Mouse (Mus musculus): ENCODE results near the gene Nacc2. TPM values are rescaled to one million over a fixed set of nuclear protein-coding genes. Genes with fewer than 3 reads are reported as not detected.

The Nacc2 gene
- polyA plus RNA-seq, 1 experiment from 2014 or later: 9.0 TPM

DNA sequence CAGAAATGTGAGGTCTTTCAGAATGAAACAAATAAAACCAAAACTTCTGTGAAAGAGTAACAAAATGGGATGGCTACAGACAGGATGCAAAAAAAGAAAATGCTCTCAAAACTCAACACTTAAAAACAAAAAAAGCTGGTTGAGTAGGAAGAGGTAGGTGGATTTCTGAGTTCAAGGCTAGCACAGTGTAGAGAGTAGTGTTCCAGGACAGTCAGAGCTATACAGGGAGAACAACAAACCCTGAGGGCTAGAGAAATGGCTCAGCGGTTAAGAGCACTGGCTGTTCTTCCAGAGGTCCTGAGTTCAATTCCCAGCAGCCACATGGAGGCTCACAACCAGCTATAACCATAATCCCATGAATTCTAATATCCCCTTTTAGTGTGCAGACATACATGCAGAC, 54.4 kb downstream of the Nacc2 start:
- Histone ChIP-seq H3K36me3 (no peaks in the 10 kb centered on the region), H3K4me1 (peaks cover 14% of the 10 kb centered on the region; the same call in 1 of the 2 replicates), H3K4me3 (replicated peaks) (no peak overlapping the region), H3K4me2 (replicated peaks) (no peak overlapping the region), H3K9ac (no peak overlapping the region), H3K9me3 (replicated peaks) (no peaks in the 10 kb centered on the region), H3K27ac (replicated peaks) (no peak overlapping the region), H3K27me3 (no peaks in the 10 kb centered on the region)
- ATAC-seq (ENCODE audit: insufficient number of reproducible peaks, low FRiP score, low TSS enrichment, low read depth): no peak
- 69% methylated on average over 1 of the region's 1 CpGs for WGBS

DNA sequence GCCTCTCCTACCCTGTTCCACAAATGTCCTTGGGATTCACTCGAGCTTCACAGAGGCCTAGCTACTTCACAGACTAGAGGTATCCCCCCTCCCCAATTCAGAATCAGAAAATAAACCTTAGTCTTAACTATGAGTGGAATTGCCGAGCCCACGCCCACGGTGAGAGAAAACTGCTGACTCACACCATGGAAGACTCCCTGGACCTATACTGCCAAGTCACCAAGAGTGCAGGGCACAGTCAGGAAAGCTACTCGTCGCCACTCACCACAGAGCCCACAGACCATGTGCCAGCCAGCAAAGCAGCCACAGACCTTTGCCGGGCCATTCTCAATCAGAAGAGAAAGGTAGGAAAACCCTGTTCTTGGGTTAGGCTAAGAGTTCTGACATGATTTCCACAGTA, 54.8 kb downstream of the Nacc2 start:
- Histone ChIP-seq H3K27me3 (no peaks in the 10 kb centered on the region), H3K27ac (replicated peaks) (no peak overlapping the region), H3K4me2 (replicated peaks) (no peak overlapping the region), H3K4me3 (replicated peaks) (no peak overlapping the region), H3K9me3 (replicated peaks) (no peaks in the 10 kb centered on the region), H3K4me1 (peaks cover 14% of the 10 kb centered on the region; the same call in 1 of the 2 replicates), H3K36me3 (no peaks in the 10 kb centered on the region), H3K9ac (no peak overlapping the region)
- ATAC-seq (ENCODE audit: insufficient number of reproducible peaks, low FRiP score, low TSS enrichment, low read depth): no peak
- WGBS: 74% methylated on average over 7 of the region's 7 CpGs

DNA sequence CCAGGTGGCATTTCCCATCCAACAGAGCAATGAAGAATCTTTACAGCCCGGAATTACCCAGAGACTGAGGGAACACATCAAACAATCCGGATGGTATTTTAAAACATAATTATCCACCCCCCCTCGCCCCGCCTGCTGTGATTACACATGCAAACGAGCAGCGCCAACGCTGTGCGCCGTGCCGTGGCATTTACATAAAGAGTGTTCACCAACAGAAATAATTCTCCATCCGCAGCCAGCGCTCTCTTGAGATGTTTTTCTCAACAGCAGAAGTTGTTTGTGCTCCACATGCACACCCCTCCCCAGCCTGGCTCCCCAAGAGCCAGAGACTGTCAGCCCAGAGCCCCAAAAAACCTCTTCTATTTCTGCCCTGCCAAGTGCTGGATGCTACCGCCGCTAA, 56.5 kb downstream of the Nacc2 start:
- no peak for ATAC-seq (ENCODE audit: insufficient number of reproducible peaks, low FRiP score, low TSS enrichment, low read depth)
- H3K4me1 ChIP-seq: peaks cover 14% of the 10 kb centered on the region; the same call in 1 of the 2 replicates
- H3K9me3 ChIP-seq (replicated peaks): no peaks in the 10 kb centered on the region
- WGBS: 74% methylated on average over 14 of the region's 14 CpGs
- H3K9ac ChIP-seq: no peak overlapping the region
- no peaks in the 10 kb centered on the region for H3K36me3 ChIP-seq
- H3K27ac ChIP-seq (replicated peaks): no peak overlapping the region
- H3K27me3 ChIP-seq: no peaks in the 10 kb centered on the region
- no peak overlapping the region for H3K4me3 ChIP-seq (replicated peaks)
- no peak overlapping the region for H3K4me2 ChIP-seq (replicated peaks)

DNA sequence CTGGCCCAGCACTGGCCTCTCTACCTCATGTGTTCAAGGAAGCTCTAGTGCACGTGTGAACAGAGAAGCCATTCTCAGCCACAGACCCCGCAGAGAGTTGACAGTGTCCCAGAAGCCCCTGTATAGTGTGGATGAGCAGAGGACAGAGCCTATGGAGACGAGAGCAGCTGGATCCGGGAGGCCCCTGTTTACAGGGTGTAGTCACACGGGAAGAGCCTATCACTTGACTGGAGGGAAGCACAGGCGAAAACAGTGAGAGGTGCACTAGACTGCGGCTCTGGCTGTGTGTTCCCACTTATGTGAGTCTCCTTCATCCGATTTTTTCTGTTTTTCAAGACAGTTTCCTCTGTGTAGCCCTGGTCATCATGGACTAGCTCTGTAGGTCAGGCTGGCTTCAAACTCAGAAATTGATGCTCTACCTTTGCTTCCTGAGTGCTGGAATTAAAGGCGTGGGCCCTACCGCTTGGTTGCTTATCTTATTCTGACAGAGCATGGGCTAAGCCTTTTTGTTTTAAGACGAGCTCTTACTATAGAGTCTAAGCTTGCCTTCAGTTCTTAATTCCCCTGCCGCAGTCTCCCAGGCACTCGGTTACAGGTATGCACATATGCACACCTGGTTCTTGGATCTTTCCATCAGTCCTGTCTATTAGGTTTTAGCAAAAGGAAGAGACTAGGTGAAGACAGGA, 60.1 kb downstream of the Nacc2 start:
- 78% methylated on average over 13 of the region's 13 CpGs for WGBS
- H3K4me3 ChIP-seq (replicated peaks): no peak overlapping the region
- no peak overlapping the region for H3K4me2 ChIP-seq (replicated peaks)
- 0 out of 2 replicates have a peak, but pooled peaks cover 10% of the 10 kb centered on the region for H3K4me1 ChIP-seq
- H3K27me3 ChIP-seq: no peaks in the 10 kb centered on the region
- no peaks in the 10 kb centered on the region for H3K9me3 ChIP-seq (replicated peaks)
- no peak for ATAC-seq (ENCODE audit: insufficient number of reproducible peaks, low FRiP score, low TSS enrichment, low read depth)
- no peak overlapping the region for H3K9ac ChIP-seq
- peaks cover 4% of the 10 kb centered on the region for H3K36me3 ChIP-seq
- H3K27ac ChIP-seq (replicated peaks): no peak overlapping the region

DNA sequence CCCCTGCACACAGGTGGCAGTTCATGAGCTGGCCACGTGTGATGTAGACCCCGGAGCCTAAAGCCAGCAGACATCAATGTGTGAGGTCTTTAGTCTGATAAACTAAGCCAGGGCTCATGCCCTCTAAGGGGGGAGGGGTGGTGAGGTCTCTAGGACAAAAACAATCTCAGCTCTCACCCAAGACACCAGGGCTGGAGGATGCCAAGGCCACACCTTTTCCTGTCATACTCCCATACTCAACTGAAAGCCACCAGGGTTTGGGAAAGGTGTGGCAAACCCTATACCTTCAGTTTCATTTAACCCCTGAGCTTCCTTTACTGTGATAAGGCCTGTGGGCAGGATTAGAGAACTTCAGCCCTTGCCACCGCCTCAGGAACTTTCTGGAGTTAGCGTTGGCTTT, 60.8 kb downstream of the Nacc2 start:
- ATAC-seq (ENCODE audit: insufficient number of reproducible peaks, low FRiP score, low TSS enrichment, low read depth): no peak
- no peak overlapping the region for H3K4me2 ChIP-seq (replicated peaks)
- H3K9me3 ChIP-seq (replicated peaks): no peaks in the 10 kb centered on the region
- H3K27me3 ChIP-seq: no peaks in the 10 kb centered on the region
- H3K4me3 ChIP-seq (replicated peaks): no peak overlapping the region
- WGBS: 66% methylated on average over 4 of the region's 4 CpGs
- 0 out of 2 replicates have a peak, but pooled peaks cover 10% of the 10 kb centered on the region for H3K4me1 ChIP-seq
- H3K27ac ChIP-seq (replicated peaks): no peak overlapping the region
- no peak overlapping the region for H3K9ac ChIP-seq
- peaks cover 4% of the 10 kb centered on the region for H3K36me3 ChIP-seq

DNA sequence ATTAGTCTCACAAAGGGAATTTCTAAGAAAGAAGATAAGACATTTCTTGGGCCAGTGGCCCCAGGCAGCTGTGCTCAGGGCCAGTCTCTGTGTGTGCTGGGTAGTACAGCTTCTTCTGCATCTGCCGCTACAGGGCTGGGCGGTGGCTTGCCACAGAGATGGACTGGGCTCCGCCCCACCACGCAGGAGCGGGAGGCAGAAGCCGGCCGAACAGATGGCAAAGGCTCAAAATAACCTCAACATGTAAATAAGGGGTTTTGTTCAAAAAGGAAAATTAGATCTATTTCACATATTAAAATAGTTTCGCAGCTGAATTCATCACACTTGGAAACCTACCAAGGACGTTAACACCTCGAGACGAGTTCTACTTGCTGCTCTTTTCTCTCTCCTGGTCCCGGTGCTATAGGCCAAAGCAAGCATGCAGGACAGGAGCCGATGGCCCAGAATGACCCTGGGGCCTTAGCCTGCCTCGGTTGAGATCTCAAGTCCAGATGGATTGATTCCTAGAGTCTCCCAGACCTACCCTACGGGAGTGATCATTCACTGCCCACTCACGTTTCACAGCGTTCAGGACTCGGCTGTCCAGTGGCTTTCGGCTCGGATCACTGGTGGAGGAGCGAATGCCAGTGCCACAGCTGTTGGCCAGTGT, 61.9 kb downstream of the Nacc2 start:
- 0 out of 2 replicates have a peak, but pooled peaks cover 10% of the 10 kb centered on the region for H3K4me1 ChIP-seq
- WGBS: 50% methylated on average over 21 of the region's 21 CpGs
- H3K36me3 ChIP-seq: peaks cover 4% of the 10 kb centered on the region
- no peak overlapping the region for H3K27ac ChIP-seq (replicated peaks)
- ATAC-seq (ENCODE audit: insufficient number of reproducible peaks, low FRiP score, low TSS enrichment, low read depth): no peak
- no peaks in the 10 kb centered on the region for H3K9me3 ChIP-seq (replicated peaks)
- H3K4me3 ChIP-seq (replicated peaks): no peak overlapping the region
- no peak overlapping the region for H3K4me2 ChIP-seq (replicated peaks)
- no peaks in the 10 kb centered on the region for H3K27me3 ChIP-seq
- H3K9ac ChIP-seq: no peak overlapping the region

DNA sequence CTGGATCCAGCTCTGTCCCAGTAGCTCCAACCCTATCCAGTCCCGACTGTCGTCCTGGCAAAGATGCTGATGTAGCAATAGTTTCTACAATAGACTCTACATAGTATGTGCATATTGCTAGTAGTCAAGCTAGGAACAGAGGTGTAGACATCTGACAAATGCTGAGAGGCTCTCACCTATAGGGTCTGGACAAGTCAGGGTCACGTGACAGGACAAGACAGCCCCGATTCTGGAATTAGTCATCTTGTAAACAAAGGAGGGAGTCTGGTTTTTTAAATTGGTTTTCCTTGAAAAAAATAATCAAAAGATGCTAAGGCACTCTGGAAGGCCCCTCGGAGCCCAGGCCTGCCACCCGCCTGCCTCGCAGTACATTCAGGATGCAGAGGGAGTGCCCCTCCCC, 66.0 kb downstream of the Nacc2 start:
- H3K36me3 ChIP-seq: peaks cover 4% of the 10 kb centered on the region
- H3K9me3 ChIP-seq (replicated peaks): no peaks in the 10 kb centered on the region
- H3K4me3 ChIP-seq (replicated peaks): no peak overlapping the region
- no peaks in the 10 kb centered on the region for H3K27me3 ChIP-seq
- no peak overlapping the region for H3K9ac ChIP-seq
- H3K4me1 ChIP-seq: no peaks in the 10 kb centered on the region
- ATAC-seq (ENCODE audit: insufficient number of reproducible peaks, low FRiP score, low TSS enrichment, low read depth): no peak
- no peak overlapping the region for H3K4me2 ChIP-seq (replicated peaks)
- 81% methylated on average over 7 of the region's 7 CpGs for WGBS
- H3K27ac ChIP-seq (replicated peaks): no peak overlapping the region

DNA sequence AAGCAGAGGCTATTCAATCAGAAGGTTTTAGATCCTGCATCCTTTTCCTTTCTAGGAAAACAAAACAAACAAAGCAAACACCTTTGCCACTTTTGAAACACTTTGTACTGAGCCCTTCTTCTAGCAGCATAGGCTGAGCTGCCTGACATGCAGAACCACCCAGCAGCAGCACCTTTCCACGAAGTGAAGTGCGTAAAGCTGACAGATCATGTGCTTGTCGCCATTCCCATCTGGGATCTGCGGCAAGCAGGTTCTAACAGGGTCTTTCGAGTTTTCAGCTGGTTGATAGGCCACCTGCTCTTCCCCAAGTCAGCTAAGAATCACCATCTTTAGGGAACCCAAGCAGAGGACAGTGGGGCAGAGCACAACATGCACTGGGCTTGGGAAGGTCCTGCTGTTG, 66.8 kb downstream of the Nacc2 start:
- 70% methylated on average over 5 of the region's 5 CpGs for WGBS

DNA sequence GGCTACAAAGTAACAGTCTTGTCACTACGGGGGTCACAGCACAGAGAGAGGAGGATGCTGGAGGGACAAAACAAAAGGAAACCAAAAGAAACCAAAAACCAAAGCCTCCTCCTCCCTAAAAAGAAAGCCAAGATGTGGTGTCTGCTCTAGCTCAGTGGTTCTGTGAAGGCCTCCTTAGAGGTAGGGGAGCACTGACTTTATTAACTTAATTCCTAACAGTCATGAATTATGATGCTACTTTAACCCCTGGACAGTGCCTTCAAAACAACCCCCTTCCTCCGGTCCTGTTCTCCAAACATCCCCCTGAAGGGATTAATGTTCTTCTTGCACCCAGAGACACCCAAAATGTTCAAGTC, 67.3 kb downstream of the Nacc2 start:
- no peaks in the 10 kb centered on the region for H3K9me3 ChIP-seq (replicated peaks)
- no peak overlapping the region for H3K9ac ChIP-seq
- no peak for ATAC-seq (ENCODE audit: insufficient number of reproducible peaks, low FRiP score, low TSS enrichment, low read depth)
- 49% methylated on average over 2 of the region's 2 CpGs for WGBS
- H3K36me3 ChIP-seq: peaks cover 4% of the 10 kb centered on the region
- no peaks in the 10 kb centered on the region for H3K27me3 ChIP-seq
- H3K27ac ChIP-seq (replicated peaks): no peak overlapping the region
- H3K4me2 ChIP-seq (replicated peaks): no peak overlapping the region
- no peaks in the 10 kb centered on the region for H3K4me1 ChIP-seq
- no peak overlapping the region for H3K4me3 ChIP-seq (replicated peaks)

More for the DNA sequence above, 66.8 kb downstream of the Nacc2 start:
- ATAC-seq (ENCODE audit: insufficient number of reproducible peaks, low FRiP score, low TSS enrichment, low read depth): no peak
- no peak overlapping the region for H3K9ac ChIP-seq
- H3K4me3 ChIP-seq (replicated peaks): no peak overlapping the region
- no peaks in the 10 kb centered on the region for H3K27me3 ChIP-seq
- no peak overlapping the region for H3K27ac ChIP-seq (replicated peaks)
- peaks cover 4% of the 10 kb centered on the region for H3K36me3 ChIP-seq
- no peaks in the 10 kb centered on the region for H3K9me3 ChIP-seq (replicated peaks)
- no peaks in the 10 kb centered on the region for H3K4me1 ChIP-seq
- no peak overlapping the region for H3K4me2 ChIP-seq (replicated peaks)

DNA sequence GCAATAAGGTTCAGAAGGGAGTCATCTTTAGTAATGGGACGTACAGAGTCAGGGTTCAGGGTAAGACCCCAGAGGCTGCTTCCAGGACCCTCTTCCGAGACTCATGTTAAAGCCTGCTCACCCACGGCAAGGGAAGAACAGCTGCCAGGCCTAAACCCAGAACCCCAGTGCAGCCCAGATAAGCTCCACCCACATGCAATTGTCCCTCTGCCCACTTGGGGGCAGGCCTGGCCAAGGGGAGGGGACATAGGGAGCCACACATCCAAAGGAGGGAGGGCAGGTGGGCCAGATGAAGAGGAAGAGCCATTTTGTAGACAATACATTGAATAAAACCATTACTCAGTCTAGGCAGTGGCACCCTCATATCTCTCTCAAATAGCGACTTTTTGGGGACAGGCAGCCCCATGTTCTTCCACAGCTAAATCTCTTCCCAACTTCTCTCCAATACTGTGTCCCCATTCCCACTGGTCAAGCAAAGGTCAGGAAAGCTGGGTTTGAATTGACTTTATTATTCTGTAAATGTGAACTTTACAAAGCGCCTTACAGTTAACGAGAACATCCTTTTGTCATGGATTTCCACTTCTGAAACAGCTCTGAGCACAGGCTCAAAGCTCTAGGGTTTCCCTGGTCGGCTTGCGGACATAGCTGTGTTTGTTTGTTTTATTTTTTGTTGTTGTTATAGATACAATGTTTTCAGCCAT, 67.8 kb downstream of the Nacc2 start:
- no peak overlapping the region for H3K4me2 ChIP-seq (replicated peaks)
- H3K27me3 ChIP-seq: no peaks in the 10 kb centered on the region
- ATAC-seq (ENCODE audit: insufficient number of reproducible peaks, low FRiP score, low TSS enrichment, low read depth): peak; percentile 59
- WGBS: 36% methylated on average over 8 of the region's 8 CpGs
- no peaks in the 10 kb centered on the region for H3K4me1 ChIP-seq
- no peak overlapping the region for H3K27ac ChIP-seq (replicated peaks)
- peaks cover 4% of the 10 kb centered on the region for H3K36me3 ChIP-seq
- H3K4me3 ChIP-seq (replicated peaks): no peak overlapping the region
- no peak overlapping the region for H3K9ac ChIP-seq
- no peaks in the 10 kb centered on the region for H3K9me3 ChIP-seq (replicated peaks)

DNA sequence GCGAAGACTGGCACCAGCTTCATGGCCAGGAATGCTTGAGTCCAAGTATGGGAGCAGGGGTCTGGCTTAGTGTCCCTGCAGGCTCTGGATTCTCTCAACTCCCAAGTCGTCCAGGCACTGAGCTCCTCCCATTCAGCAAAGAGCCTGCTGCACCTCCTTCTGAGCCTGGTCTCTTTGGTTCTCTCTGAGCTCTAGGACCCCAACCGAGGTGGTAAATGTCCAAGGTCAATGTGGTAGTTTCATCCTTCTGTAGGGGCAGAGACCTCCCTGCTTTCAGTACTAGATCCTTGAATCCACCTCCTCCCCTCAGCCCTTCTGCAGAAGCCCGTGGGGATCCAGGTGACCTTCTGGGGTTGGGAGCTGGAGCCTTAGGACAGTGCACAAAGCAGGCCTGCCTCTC, 70.2 kb downstream of the Nacc2 start:
- Histone ChIP-seq H3K4me2 (replicated peaks) (no peak overlapping the region), H3K27me3 (no peaks in the 10 kb centered on the region), H3K9ac (no peak overlapping the region), H3K27ac (replicated peaks) (no peak overlapping the region), H3K4me3 (replicated peaks) (no peak overlapping the region), H3K9me3 (replicated peaks) (no peaks in the 10 kb centered on the region), H3K4me1 (no peaks in the 10 kb centered on the region), H3K36me3 (no peaks in the 10 kb centered on the region)
- WGBS: 44% methylated on average over 4 of the region's 4 CpGs
- ATAC-seq (ENCODE audit: insufficient number of reproducible peaks, low FRiP score, low TSS enrichment, low read depth): no peak

Measured in embryonic facial prominence, embryonic 15.5 days (tissue).